Mouse (Mus musculus) adrenal gland, adult 18-20 months (tissue): Measurements from ENCODE around the gene Tmem151b. TPM values are rescaled to one million over a fixed set of nuclear protein-coding genes. Genes with fewer than 3 reads are reported as not detected.

ENCODE experiments used
- DNase-seq, 2 experiments: peaks; one replicate each; pipeline ENCODE4 v3.0.0; 2021 to 2022; ENCODE audit warnings: low spot score in 2 of 2
- total RNA-seq, 2 experiments: library from RNA; stranded (reverse); gene quantifications; 1 replicate in 1 of 2; 2 replicates in 1 of 2; pipeline ENCODE4 v1.2.3; 2021

Tmem151b gene
- total RNA-seq, 2 experiments from 2014 or later = 0.06 TPM; not detected in 1

DNA sequence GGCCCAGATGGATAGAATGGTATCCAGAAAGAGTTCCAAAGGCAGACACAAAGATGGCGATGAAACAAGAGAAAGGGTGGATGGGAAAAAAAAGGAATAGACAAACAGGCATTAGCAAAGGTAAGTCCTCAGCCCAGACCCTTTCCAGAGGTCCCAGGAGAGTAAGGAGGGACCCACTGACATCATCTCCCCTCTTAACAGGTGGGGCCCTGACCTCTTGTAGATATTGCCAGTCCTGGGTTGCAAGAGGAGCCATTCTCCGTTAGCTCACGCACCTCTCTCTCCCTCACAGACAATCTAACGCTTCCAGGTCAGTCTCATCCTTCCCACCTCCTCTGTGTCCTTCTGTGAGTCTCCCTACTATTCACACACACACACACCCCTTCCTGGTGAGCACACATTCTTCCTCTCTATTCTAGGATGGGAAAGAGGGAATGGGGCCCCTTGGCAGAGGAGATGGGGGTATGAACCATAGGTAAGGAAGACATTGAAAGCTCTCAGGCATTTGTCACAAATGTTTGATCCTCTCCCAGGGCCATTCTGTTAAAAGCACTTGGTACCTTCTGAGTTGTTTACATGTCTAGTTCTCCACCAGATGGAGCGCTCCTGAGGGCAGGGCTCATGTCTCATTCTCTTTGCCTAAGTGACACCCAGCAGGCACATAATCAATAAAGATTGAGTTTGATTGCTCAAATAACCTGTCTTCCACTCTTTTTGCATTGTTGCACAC lies 1.9 kb downstream of the Tmem151b start:
- no peak for DNase-seq

DNA sequence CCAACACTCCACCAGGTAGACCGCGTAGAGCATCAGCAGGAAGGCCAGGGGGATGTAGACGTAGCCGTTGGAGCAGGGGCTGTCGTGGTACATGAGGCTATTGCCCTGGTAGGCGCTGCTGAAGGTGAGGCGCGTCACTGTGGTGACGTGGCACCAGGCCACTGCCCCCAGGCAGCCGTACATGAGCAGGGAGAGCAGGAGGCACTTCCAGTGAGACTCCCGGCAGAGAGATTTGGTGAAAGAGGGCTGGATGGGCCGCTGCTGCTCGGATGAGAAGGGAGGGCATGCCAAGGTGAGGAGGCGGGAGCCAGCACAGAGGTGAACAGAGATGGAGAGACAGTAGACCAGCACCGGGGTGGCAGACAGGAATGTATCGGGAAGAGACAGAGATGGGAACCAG lies 2.5 kb downstream of the Tmem151b start:
- no peak for DNase-seq

DNA sequence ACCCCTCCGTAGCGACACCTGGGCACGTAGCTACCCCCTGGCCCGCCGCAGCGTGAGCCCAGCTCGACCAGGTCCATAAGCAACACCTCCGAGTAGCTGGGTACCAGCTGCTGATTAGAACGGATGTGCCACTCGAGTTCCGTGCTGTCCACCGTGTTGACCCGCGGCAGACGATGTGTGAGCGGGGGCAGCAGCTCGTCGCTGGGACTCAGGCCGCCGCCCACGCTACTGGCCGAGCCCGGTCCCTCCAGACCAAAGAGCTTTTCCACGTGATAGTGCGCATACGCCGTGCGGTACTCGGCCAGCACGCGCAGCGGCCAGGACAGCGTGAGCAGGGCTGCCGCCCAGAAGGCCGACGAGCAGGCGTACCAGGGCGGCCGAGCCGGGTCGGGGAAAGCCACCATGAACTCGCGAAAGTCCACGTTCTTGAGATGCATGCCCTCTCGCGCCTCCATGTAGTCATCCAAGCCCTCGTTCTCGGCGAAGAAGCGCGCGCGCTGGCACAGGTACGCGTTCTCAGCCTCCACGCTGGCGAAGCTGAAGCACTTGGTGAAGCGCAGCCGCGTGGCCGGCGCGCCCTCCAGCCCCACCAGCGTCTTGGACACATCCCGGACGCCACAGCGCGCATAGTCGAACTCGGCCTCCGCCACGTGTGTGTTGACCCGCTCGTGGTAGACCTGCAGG lies 4.1 kb downstream of the Tmem151b start:
- DNase-seq = no peak

DNA sequence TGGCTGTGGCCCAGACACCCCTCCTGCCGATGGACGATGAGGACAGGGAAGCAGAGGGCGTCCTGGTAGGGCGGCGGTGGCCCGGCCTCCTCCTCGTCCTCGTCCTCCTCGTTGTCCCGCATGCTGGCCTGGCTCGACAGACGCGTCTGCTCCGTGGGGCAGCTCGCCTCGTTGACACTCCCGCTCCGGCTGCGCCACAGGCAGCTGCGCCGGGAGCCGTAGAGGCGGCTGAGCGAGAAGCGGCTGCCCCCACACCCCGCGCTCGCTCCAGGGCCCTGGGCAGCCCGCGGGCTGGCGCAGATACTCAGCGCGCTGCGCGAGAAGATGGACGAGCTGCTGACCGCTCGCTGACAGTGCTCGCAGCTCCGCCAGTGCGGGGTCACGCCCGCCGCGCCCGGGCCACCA lies 4.6 kb downstream of the Tmem151b start:
- DNase-seq = no peak

DNA sequence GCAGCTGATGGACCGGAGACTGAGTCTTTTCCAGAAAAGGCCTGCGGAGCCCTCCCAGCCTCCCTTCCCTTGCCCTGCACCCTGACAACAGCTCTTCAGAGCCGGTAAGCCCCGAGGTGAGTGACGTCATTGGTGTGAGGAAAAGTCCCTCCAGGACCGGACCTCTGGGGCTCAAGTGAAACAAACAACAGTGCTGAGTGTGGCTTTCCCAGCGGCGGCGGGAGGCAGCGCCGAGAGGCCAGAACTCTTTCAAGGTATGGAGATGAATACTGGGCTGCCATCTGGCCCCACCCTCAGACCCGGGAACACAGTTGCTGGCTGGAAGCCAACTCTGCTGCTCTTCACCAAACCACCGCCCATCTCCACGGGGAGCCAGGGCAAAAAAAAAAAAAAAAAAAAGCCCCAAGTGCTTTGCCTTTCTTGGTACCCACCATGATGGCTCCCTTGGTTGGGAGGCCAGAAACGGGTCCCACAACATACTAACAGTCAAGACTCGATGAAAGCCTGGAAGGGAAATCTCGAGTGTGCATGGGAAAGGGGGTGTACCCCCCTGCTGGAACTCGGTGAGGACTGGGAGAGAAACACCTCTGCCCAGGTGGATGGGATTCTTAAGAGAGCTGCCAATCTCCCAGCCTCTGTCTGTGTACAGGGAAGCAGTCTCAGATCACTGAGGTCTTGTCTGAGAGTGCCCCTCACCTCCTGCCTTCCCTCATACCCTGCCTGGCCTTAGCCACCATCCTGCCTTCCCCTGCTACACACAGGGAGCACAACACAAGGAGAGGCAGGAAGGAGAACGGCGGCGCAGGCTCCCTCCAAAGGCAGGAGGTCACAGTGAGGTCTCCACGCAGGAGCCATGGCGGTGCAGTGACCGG lies 5.2 kb downstream of the Tmem151b start:
- no peak for DNase-seq

DNA sequence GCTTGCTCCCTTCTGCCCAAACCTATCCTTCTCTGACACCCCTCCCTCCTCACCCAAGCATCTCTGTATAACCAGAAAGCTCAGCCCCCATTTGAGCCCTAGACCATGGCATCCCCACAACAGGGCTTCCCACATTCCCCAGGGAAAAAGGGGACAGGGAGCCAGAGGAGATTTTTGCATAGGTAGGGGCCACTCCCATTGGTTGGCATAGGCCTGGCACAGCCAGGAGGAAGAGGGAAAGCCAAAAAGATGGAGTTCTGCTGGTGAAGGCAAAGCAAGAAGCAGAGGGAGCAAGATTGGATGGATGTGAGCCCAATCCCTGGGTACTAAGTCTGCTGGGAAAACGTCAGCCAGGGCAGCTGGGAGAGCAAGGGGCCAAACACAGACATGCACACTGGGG lies 6.4 kb downstream of the Tmem151b start:
- DNase-seq = no peak

DNA sequence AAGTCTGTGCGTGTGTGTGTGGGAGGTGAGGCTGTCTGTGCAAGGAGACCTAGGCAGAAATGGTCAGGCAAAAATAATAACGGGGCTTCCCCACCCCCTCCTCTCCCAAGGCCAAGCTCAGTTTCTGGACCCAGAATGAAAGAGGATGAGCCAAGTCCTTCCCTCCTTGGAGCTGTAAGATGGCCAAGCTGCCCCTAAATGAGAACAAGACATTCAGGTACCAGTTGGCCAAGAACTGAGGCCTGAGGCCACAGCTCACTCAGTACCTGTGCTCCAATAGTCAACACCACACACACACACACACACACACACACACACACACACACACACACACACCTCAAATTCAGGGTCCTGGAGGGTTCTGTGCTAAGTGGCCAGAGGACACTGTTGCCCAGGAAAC lies 6.8 kb downstream of the Tmem151b start:
- no peak for DNase-seq

DNA sequence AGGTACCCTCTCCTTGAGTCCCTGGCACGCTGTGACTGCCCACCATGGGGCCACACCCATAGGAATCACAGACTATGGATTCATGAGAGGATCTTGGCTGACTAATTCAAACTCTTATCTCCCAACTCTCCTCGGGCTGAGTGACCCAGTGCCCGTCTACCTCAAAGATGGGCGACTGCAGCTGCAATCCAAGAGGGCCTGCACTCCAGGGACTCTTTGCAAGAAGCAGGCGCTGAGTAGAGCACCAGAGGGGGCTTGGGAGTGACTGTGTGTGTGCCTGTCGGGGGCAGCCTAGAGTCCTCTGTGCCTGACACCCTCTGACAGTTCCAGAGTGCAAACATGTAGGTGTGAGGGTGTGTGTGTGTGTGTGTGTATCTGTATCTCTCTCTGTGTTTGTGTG lies 7.3 kb downstream of the Tmem151b start:
- no peak for DNase-seq

DNA sequence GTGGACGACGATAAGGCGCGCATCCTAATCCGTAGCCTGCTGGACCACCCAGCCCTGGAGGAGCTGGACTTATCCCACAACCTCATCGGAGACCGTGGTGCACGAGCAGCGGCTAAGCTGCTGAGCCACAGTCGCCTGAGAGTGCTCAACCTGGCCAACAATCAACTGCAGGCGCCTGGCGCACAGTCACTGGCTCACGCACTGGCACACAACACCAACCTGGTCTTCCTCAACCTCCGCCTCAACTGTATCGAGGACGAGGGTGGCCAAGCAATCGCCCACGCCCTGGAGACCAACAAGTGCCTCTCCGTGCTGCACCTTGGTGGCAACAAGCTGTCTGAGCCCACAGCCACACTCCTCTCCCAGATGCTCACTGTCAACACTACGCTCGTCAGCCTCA lies 9.8 kb downstream of the Tmem151b start:
- DNase-seq = no peak

DNA sequence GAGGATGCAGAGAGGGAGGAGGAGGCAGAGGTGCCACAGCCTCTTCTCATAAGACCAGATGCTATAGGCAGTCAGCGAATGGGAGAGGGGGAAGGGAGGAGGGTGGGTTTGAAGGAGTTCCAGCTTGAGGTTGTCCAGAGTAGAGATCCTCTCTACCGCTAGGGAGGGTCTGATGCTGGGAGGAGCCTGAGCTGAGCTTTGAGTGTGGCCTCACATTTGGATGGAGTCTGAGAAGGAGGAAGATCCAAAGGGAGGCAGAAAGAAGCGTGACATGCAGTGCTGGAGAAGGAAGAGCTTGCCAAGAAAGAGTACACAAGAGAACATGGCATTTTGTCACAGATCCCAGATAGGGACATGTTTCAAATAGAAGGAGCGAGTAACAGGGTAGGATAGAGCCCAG lies 11.1 kb downstream of the Tmem151b start:
- no peak for DNase-seq

DNA sequence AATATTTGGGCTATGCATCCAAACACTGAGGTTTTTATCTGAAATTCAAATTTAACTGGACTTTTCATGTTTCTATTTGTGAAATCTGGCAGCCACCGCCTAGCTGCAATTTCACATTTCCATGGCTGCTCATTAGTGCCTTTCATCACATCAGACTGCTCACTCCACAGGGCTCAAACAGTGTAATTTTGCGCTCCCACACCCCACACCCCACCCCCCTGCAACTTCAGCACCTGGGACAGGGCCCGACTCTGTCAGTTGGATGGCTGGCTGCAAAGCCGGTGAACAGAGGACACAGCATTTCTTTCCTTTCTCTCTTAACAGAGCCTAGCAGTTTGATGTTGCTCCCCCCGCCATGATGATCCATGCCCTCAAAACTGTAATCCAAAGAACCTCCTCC lies 13.2 kb downstream of the Tmem151b start:
- DNase-seq = no peak

DNA sequence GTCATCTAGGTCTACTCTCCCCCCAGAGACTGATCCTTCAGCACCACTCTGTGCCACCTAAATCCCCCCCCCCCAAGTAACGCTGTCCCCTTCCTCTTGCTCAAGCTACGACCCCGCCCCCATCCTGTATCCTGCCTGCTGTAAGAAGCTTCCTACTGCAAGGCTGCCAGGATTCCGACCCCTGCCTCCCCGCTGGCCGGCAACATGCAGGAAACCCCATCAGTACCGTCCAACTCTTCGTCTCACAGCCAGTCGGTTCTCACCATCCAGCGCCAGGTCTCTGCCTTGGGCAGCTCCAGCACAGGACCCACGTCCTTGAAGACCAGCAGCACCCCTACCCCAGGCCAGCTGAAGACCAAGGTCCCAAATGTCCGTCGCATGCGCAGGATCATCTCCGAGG lies 16.6 kb downstream of the Tmem151b start:
- no peak for DNase-seq

DNA sequence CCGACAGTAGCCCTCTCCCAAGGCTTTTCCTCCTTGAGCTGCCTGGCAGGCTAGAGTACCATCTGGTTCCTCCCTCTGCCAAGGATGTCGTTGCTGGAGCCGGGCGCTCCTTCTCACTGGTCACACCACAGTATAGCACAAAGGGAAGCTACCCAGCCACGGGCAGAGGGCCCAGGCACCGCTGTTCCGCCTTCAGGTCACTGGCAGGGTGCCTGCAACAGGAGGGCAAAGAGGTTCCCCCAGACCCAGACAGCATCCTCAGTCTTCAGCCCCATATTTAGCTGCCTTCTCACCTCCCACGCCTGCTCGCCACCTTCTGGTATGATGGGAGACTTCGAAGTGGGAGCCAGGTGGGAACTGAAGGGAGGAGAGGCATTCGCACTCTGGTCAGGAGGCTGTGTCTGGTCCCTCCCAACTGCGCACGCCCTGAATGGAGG lies 19.1 kb downstream of the Tmem151b start:
- no peak for DNase-seq

DNA sequence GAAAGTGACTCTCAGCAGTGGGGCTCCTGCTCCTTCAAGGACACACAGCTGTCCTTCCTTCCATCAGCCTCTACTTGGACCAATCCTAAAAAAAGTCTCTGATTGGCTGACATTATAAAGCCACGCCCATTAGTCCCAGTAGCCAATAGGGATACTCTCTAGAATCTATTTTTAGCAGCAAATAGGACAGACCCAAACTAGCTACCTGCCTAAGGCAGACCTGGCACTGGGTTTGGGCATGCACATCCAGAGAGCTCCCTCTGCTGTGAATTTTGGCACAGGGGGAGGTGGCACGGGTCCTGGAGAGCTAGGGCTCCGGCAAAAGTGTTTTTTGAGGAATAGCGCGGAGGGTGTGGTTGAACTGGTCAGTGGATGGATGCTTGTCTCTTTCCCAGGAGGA lies 22.9 kb downstream of the Tmem151b start:
- DNase-seq = no peak

DNA sequence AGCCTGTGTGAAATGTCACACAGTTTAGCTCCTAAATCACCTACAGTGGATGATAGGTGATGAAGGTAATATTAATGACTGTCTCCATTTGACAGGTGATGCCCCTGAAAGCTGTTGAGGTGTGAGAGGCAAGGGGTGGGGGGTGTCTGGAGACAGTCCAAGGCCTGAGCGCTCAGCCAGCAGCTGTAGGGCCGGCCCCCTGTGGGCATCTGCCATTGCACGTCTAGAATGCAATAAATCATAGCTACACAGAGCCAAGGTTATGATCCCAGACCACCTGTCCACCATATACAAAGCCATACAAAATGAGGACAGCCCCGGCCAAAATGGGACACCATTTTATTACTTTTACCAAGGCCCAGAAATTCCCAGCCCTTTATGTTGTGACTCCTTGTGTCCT lies 24.5 kb downstream of the Tmem151b start:
- DNase-seq = no peak

DNA sequence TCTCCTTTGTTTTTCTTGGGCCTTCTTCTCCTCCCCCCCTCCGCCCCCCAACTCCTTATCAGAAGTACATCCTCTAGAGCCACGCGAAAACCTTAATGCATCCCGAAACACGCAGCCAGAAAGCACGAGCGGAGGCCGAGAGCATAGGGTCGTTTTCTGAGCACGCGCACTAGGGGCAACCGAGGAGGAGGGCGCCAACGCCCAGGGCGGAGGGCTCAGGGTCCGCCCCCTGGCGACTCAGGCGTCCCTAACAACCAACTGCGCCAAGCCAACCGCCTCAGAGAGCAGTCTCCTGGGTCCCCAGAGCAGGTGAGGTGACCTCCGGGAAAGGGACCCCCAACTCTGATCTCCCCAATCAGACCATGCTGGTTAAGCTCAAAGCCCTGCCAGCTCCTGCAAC lies 26.2 kb downstream of the Tmem151b start, which contains the start of gene Tcte1:
Gene Tcte1 (plus strand): TSS at position 172 of the 400 bp plus-strand sequence.
- DNase-seq = no peak

DNA sequence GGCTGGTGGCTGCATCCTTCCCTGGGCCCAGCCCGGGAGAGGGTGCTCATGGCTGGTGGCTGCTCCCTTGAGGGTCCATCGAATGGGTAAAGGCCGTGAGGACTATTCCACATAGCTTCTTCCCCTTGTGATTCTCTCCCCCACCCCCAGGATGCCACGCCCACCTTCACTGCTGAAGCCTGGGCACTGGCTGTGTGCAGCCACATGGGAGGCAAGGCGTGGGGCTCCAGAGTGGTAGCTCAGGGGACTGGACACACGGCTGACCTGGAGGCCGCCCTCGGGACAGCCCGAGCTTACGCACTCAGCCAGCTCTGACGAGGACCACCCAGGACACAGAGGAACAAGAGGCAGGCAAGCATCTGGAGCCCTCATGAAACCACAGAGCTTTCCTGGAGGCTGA lies 29.3 kb downstream of the Tmem151b start:
- DNase-seq = no peak

DNA sequence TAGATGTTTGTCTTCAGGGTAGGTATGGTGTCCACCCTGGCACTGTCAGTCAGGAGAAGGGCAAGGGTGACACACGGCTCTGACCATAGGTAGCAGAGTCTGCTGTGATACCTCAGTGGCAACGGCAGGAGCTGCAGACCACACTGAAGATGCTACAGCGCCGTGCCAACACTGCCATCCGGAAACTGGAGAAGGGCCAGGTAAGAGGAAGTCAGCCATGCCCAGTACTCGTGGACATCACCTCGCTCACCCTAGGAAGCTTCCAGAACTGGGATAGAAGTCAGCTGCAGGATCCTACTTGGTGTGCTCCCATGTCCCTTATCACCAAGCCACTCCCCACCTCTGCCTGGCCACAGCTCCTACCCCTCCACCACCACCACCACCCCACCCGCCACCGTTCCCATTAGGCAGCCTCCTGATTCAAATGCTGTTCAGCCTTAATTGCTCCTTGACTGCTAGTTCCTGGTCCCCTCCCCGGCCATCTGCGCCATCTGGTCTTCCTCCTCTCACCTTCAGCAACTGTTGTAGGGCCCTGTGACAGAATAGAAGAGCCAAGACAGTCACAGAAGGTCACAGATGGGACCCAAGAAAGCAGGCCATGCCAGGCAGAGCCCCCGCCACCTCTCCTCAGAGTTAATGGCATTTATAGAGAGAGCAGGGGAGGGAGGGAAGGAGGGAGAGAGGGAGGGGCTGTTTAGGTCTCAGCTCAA lies 30.6 kb downstream of the Tmem151b start:
- no peak for DNase-seq

DNA sequence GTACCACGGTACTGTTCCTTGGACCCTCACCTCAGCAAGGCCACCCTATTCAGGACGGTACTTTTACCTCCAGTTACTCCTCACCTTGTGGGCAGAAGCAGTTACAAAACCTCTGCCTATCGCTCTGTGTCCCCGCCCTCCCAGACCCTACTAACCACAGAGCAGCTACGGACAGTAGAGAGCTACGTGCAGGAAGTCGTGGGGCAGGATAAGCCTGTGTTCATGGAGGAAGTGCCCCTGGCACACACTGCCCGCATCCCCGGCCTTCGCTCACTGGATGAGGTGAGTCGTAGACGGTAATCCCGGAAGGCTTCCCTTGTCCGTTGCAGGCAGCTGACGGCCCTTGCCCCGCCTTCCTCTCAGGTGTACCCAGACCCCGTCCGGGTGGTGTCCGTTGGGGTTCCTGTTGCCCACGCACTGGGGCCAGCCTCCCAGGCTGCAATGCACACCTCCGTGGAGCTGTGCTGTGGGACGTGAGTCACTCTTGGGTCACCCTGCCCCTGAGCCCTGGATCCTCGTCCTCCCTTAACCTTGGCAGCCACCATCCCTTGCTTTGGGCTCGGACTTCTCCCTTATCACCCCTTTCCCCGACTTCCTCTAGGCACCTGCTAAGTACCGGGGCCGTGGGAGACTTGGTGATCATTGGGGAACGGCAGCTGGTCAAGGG lies 31.8 kb downstream of the Tmem151b start:
- DNase-seq = no peak

DNA sequence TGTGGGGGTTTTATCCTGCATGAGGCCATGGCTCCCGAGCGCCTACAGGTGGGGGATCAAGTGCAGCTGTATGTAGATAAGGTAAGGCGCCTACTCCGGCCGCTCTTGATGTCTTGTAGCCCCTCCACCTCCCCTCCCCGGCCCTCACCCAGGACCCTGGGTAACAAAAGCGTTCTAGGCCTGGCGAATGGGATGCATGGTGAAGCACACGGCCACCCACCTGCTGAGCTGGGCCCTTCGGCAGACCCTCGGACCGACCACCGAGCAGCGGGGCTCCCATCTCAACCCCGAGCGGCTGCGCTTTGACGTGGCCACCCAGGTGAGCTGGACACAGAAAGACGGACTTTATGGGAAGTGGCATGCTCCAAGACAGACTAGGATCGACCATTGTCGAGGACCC lies 32.3 kb downstream of the Tmem151b start:
- DNase-seq = no peak

DNA sequence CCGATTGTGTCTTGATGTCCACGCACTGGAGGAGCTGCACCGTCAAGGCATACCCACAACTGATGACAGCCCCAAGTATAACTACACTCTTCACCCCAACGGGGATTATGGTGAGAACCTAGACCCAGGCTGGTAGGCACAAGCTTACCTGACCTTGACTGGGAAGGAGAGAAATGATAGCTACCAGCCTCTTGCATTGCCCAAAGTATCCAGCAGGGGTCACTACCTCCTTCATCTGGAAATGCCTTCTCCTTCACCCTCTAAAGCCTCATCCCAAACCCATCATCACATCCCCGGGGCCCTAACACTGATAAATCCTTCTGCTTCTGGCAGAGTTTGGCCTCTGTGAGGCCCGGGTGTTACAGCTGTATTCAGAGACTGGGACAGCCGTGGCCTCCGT lies 33.0 kb downstream of the Tmem151b start:
- peak; percentile 70 to 75 for DNase-seq
